Mouse (Mus musculus): ENCODE measurements around the gene Ddit4.

Ddit4 gene

DNA sequence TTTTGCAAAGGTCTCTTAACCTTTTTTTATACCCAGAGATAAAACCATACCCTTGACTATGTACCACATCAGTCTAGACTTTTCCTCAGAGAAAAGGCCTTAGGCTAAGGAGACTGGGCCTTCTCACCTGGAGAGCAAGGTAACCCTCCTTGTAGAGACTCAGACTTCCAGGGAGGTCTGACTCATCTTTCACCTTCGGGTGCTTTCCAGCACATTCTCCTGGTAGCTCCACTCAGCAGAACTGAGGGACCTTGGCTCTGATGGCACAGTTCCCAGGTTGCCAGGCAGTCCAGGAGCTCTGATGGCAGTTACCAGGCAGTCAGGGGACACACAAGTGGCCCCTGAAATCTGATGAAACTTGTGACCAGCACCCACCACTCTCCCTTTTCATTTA, 2.4 kb downstream of the Ddit4 start:
- no peak for DNase-seq (ENCODE audit: low read depth, low spot score)

DNA sequence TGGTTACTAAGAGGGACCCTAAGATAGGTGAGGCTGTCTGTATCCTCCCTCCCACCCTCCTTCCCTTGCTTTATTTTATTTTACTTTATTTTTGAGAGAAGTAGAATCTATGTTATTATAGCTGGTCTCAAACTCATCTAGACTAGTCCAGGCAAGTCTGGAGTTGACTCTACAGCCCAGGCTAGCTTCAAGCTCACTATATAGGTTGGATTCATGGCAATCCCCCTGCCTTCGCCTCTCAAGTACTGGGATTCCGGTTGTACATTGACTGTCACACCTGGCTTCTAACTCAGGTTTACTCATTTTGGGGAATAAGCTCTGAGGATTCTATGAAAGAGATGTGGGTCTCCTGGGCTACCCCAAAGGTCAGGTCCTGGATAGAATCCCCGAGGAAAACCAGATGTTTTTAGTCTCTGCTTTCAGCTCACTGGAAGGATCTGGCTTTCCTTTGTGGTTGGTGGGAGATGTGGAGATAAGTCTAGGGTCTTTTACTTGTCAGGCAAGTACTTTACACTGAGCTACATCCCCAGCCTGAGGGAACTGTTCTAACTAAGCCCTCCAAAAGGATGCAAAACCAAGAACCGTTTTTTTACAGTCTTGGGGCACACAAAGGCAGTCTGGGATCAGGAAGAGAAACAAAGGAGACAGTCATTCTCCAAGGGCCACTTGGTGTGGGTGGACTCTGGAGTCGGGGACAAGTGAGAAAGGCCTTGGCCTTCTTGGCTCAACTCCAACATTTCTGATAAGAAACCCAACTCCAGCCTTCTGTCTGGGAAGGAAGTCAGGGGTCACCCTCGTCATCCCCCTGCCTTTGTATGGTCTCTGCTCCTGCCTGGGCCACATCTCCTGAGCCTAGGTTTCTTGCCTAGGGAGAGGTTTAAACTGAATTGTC, 3.0 kb downstream of the Ddit4 start:
- no peak for DNase-seq (ENCODE audit: low read depth, low spot score)

DNA sequence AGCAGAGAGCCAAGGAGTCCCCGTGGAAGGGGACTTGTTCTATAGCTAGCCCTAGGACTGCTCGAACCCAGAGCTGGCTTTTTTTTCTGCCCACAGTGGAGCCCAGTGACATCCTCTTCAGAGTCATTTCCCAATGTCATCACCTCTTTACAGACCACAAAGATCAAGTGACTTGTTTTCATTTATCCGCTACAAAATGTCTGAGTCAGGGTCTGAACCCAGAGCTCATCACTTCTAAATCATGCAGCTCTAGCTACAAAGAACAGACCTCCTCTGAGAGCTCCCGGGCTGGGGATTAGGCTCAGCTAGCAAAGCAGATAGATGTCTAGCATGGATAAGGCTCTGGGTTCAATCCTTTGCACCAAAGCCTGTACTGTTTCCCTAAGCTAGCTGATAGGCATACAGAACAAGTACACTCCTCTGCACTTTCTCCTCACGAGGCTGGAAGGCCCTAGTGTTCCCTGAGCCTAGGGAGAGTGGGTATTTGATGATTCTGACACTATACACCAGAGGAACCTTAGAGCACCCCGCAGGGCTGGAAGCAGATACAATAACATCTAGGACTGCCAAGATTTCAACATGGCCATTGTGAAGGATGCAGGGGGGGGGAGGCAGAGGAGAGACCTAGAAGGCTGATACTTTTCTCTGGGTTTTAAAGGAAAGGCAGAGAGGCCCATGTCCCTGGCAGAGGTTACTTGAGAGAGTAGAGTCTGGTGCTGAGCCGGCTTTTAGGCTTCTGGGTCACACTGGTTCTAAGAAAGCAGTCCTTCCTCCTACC, 4.1 kb downstream of the Ddit4 start:
- no peak for DNase-seq (ENCODE audit: low read depth, low spot score)

DNA sequence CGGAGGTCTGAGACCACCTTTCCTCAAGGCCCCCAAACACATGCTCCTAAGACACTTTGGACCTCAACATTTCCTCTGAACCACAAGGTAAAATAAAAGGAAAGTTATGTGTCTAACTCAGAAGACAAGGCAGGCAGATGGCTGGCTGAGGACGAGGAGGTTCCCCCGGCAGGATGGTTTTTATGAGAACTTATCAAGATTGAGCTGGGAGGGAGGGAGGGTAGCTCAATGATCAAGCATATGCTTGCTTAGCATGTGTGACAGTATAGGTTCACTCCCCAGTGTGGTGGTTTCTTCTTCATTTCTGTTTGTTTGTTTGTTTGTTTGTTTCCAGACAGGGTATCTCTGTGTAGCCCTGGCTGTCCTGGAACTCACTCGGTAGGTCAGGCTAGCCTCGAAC, 5.3 kb downstream of the Ddit4 start:
- DNase-seq (ENCODE audit: low read depth, low spot score): no peak

DNA sequence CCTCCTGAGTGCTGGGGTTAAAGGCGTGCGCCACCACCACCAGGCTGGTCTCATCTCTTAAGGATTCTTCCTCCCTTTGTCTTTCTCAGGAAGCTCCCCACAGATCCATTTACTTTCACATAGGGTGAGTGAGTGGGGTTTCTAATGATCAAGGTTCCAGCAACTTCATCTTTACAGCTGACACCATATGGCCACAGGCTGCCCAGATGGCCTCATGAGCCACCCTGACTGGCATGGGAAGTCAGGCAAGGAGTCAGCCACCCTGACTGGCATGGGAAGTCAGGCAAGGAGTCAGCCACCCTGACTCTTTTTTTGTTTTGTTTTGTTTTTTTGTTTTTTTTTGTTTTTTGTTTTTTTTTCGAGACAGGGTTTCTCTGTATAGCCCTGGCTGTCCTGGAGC, 6.2 kb downstream of the Ddit4 start:
- no peak for DNase-seq (ENCODE audit: low read depth, low spot score)

DNA sequence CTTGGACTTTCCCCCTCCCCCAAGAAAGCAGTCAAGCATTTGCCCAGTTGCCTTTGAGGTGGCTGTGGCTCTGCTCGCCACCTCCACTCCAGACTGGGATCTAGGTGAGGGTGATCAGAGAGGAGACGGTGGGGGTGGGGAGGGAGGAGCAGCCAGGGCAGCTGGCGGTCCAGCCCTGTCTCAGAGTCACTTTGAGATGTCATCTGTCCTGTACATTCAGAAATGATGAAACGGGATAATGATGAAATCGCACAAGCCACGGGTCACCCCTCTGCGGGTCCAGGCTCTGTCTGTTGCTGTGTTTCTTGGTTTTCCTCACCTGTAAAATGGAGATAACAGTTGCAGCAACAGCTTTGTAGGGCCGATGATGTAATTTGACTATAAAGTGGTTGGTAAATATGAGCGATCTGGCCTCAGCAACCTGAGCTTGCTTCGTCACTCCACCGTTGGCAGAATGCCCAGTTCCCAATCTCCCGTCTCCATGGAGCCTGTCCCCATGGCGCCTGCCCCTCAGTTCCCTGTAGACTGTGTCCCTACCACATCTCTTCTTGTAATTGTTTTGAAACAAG, 8.1 kb downstream of the Ddit4 start:
- no peak for DNase-seq (ENCODE audit: low read depth, low spot score)

DNA sequence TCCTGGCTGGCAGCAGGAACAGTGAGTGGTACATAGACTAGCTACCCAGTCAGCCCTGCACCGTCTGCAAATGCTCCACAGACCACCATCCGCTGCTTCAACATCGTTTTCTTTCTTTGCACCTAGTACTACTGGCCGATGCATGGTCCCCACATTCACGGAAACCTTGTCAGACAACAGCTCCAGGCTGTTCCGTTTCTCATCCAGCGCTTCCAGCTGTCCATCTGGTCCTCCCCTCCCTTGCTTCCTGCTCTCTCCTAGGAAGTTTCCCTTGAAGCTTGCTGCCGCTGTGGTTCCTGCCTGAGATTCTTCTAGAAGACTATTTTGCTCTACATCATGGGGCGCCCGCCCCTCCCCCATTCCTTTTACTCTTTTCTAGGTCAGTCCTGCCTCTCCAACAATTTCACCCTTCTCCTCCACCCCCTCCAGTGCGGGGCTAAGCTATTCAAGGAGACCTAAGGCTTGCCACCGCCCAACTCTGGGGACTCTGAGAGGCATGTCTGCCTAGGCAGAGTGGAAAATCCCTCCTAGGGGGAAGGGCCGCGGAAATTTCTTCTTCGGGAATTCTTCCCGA, 8.7 kb downstream of the Ddit4 start:
- no peak for DNase-seq (ENCODE audit: low read depth, low spot score)

DNA sequence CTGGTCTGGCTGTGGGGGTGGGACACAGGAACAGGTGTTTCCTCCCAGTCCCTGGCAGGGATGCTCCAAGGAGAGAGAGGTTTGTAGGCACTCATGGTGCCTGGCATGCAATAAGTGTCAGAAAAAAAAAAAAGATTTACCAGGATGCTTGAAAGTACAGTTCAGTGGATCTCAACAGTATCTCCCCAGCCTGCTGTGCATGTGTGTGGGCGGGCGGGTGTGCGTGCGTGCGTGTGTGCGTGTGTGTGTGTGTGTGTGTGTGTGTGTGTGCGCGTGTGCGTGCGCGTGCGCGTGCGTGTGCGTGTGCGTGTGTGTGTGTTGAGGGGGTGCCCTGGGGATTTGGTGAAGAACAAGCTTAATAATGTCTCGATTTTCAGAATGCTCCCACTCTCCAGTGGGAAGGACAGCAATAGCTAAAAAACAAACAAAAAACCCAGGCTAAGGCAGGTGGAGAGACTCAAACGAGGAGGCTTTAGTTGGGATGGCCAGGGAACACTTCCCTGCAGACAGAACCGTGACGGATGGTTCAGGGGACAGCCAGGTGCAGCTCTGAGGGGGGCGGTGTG, 9.3 kb downstream of the Ddit4 start:
- DNase-seq (ENCODE audit: low read depth, low spot score): no peak

DNA sequence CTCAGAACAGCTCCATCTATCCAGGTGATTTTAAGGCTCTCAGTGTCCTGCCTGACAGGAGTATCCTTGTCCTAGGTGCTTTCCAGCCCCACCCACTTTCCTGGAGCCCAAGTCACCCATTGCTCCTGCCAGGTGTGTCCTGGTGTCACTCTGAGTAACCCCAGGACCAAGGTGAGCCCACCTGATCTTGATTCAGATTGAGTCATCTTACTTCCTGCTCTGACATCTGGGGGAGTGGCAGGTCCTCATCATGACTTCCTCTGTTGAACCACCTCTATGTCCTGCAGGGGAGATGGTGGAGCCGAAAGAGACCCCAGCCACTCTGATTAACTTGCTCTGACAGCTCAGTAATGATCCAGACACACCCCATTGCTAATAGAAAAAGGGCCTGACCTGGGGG, 12.6 kb downstream of the Ddit4 start:
- DNase-seq (ENCODE audit: low read depth, low spot score): no peak

DNA sequence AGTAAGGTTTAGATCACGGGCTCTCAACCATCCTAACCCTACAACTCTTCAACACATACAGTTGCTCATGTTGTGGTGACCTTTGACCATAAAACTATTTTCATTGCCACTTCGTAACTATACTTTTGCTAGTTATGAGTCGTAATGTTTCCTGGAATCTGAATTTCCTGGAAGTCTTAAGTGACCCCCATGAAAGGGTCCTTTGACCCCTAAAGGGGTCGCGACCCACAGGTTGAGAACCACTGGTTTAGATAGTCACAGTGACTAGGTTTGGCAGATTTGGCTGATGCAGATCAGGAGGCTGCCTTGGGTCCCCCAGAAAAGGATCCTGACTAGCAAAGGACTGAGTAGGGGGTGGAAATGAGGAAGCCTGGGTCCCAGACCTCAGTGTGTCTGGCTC, 13.0 kb downstream of the Ddit4 start:
- DNase-seq (ENCODE audit: low read depth, low spot score): no peak

DNA sequence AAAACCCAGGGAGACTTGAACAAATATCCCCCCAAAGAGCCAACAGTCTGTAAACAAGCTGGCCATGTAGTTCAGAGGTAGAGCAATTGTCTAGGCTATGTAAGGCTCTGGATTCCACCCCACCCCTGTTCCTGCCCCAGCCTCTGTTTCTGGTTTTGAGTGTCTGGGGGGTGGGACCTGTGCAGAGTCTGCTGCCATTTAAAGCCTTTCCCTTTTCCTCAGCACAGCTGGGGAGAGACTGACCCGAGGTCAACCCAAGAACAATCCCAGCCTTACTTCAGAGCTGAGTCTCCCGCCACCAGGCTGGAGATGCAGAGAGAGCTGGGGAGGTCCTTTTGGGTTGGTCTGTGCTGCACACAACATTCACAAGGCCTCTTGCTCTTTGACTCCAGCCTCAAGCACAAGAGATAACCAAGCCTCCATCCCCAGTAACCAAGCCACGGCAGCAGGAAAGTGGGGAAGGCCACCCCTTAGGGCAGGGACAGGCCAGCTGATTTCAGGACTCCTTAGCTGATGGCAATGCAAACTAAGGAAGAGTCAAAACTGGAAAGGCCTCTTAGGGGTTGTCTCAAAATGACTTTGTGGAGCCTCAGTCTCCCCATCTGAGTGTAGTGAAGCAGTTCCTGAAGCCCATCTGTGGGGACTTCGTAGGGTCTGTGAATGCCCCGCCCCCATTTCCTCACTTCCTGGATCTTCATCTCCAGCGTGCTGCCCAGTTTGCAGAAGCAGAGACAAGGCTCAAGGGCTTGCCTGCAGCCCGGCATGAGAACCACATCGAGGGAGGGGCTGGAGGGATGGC, 15.4 kb downstream of the Ddit4 start:
- DNase-seq (ENCODE audit: low read depth, low spot score): no peak

DNA sequence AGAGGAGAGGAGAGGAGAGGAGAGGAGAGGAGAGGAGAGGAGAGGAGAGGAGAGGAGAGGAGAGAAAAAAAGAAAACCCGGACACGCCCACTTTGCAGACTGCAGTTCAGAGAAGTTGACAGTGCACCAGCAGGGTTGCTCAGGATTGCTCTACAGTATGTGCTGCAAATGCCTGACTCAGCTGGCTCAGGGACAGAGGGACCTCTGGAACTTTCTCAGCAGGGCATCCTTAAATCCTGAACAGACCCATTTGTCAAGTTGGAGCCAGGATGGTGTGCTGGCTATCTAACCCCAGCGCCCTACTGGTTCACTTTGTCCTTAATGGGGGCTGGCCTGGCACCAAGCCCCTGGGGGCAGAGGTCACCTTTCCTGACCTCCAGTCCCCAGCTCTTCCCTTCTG, 17.6 kb downstream of the Ddit4 start:
- DNase-seq (ENCODE audit: low read depth, low spot score): no peak

DNA sequence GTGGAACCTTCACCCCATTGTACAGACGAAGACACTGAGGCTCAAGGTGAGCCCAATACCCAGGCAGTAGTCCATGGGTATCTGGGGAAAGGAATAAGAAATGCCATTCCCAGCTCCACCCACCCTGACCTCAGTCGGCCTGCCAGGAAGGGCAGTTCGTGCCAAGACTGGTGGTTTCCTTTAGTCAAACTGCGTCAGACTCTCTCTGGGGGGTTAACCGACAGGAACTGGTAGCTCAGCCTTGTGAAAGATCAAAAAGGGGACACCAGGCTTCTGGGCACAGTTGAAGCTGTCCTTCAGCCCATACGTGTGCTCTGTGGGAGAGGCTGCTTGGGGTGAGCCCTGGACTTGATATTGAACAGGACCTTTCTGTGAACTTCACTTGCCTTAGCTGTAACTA, 19.1 kb downstream of the Ddit4 start:
- DNase-seq (ENCODE audit: low read depth, low spot score): no peak

DNA sequence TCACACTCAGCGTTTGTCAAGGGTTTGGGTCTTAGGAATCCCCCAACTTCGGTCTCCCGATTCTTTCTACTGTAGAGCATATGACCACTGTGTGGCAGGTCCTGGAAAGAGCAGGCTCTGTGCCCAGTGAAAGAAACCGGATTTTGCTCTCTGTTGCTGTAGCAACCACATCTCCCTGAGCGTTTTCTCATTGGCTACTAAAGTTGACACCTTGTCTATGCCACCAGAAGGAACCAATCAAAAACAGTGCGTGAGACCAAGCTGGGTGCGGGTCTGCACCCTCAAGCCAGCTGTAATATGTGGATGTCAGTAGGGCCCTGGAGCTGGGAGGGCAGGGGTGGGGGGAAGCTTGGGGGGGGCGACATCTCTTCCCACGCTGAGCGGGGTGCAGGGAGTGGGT, 20.6 kb downstream of the Ddit4 start:
- DNase-seq (ENCODE audit: low read depth, low spot score): peak; percentile 51

DNA sequence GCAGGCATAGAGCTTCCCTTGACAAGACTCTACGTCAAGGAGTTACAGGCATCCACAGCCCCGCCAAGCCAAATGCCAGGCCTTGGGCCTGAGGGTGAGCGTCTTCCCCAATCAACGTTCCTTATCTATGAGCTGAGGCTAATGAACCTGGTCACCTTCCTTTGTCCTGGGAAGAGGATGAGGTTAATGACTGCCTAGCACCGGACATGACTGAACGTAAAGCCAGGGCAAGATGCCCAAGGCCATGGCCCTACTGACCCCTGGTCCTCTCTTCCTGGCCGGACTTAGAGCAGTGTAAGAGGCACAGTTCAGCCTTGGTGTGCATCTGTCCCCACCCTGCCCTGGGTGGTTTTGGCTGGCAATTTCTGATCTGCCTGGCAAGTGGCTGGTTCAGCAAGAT, 22.4 kb downstream of the Ddit4 start:
- no peak for DNase-seq (ENCODE audit: low read depth, low spot score)

DNA sequence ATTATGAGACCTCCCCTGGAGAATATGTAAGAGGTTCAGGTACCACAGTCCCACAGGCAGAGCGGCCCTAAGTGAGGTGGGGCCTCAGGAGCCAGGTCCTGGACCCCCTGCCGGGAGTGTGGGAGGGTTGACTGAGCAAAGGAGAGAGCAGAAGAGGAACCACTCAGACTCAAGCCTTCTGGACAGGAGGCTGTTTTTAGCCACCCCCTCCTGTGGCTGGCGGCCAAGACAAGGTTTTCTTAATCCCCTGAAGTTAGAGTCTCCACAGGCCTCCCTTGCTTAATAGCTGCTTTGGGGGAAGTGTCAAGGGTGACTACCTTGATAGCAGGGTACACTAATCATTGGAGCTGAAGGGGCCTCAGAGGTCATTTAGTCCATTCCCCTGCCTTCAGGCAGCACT, 27.3 kb downstream of the Ddit4 start:
- no peak for DNase-seq (ENCODE audit: low read depth, low spot score)

DNA sequence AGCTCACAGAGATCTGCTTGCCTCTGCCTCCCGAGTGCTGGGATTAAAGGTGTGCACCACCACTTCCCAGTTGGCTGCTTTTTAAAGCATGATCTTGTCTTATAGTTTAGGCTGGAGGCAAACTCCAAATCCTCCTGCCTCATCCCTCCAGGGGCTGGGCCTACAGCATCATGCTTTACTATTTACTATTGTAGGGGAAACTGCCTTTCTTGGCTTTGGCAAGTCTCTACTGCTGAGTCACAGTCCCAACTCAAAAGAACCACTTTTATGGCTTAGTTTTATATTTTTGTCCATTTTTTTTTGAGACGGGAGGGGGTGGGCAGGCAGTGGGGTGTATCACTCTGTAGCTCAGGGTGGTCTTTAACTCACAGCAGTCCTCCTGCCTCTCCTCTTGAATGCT, 28.1 kb downstream of the Ddit4 start:
- no peak for DNase-seq (ENCODE audit: low read depth, low spot score)

DNA sequence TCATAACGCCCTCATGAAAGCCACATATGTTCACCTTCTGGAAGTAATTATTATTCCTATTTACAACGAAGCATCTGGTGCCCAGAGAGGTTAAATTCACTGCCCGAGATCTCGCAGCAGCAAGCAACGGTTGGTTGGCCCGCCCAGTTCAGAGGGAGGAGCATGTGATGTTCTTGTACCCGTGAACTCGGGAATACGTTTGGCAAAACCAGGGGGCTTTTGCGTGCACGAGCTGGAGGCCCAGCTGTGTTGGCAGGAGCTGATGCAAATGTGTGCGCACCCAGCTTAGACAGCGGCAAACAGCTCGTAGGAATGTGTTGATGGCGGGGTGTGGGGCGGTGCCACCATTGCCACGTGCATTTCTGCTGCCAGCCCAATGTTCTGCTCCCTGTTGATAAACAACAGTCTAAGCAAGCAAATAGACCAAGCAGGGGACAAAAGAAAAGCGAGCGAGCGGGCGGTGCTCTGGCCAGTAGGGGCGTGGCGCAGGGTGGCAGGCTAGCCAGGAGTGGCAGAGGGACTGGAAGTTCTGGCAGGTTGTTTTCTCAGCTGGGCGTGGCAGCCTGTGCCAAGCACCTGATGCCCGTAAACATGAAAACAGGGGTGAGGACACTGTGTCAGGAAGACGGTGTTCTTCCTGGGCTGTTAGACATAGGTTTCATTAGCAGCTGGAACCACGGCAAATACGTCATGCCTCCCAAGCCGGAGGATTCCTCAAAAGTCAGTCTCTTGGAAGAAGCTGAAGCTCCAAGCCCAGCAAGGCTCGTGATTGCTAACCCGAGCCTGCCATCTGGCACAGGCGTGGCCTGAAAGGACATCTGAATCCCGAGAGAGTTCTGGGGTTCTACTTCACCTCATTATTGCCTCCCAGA, 30.6 kb downstream of the Ddit4 start:
- DNase-seq (ENCODE audit: low read depth, low spot score): peak; percentile 85

DNA sequence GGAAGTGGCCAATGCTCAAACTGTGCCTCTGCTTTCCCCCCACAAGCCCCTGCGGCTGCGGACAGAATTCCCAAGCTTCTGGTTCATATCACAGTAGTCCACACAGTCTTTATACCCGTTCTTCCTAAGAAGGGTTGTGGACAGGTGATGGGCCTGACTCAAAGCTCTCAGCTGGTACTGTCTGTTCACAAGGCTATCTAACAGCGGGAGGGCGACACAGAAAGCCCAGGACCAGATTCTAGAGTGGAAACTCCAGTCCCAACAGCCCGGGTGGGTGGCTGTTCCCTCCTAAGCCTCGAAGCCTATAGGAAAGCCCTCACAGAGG, 31.2 kb downstream of the Ddit4 start:
- DNase-seq (ENCODE audit: low read depth, low spot score): no peak

DNA sequence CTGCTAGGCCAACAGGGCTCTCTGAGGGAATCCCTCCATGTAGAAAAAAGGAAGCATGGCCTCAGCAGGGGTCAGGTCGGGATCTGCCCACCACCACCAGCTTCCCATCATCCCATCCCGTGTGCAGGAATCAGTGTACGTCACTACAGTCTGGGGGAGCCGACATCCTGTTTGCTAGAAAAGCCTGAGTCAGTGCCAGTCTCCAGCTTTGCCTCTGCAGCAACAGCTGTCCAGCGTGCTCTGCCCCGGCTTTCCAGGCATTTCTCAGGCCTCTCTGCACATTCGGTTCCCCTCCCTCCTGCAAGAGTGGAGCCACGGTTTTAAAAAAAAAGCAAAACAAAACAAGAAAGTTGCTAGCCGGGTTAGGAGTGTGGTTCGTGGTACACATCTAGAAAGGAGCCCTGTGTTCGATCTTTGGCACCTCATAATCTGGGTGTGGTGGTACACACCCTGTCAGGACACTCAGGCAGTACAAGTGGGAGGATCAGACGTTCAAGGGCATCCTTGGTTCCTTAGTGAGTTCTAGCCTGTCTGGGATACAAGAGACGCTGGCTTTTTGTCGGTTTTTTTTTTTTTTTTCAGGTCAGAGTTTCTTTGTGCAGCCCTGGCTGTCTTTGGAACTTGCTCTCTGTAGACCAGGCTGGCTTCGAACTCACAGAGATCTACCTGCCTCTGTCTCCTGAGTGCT, 32.0 kb downstream of the Ddit4 start:
- DNase-seq (ENCODE audit: low read depth, low spot score): no peak

Data from mesoderm, embryonic 11.5 days (tissue).